Comparison of ENCODE assay signal across 10 mouse cellular contexts in genomic region chr6:8770341-8770740, GRCm38 (mm10). TPM values are rescaled to one million over a fixed set of nuclear protein-coding genes. Genes with fewer than 3 reads are reported as not detected.
DNase-seq lines count a peak whose midpoint lies in the region; TF ChIP-seq lines count a peak whose summit lies in the region.
"Had no signal": no experiment of that assay in that cellular context is flagged by ENCODE, and none has a peak within 500 bp of the region (broad histone marks: within the 10 kb centered on the region; RNA-seq: fewer than 3 reads in every experiment).

No protein-coding gene starts in this region.

- no peak for TF ChIP-seq POLR2A in kidney, adult 2 months (IDR thresholded peaks at IDR 0.05; ENCODE audit: low read depth, low read length)

- H3K27ac ChIP-seq in kidney, adult 2 months (ENCODE audit: insufficient read depth, low read depth, low read length): peak overlapping the region; percentile 69
- H3K27ac ChIP-seq: embryonic facial prominence, embryonic 12.5 days; limb, embryonic 15.5 days had no signal

- no peaks in the 10 kb centered on the region for H3K27me3 ChIP-seq in kidney, adult 2 months (replicated peaks; ENCODE audit: control insufficient read depth, insufficient read depth, low read length)
- H3K27me3 ChIP-seq: embryonic facial prominence, embryonic 12.5 days; limb, embryonic 15.5 days had no signal

- intact Hi-C loops in left cerebral cortex, postnatal 36 days (cut with DNase I): no loop called here

- H3K36me3 ChIP-seq in kidney, adult 2 months (ENCODE audit: control insufficient read depth, insufficient read depth, low read length): no peaks in the 10 kb centered on the region
- H3K36me3 ChIP-seq: embryonic facial prominence, embryonic 12.5 days; limb, embryonic 15.5 days had no signal

- DNase-seq in embryo, embryonic 10 days (ENCODE audit: low spot score): peak; percentile 11
- DNase-seq in embryo, embryonic 9.5 days (ENCODE audit: extremely low spot score): no peak
- peak; percentile 8 for DNase-seq in brain, adult 2 months (ENCODE audit: low read depth, low spot score)
- peak; percentile 47 for DNase-seq in kidney, adult 2 months
- peak; percentile 56 for DNase-seq in lung, postnatal 10 days
- DNase-seq in left cerebral cortex, postnatal 36 days (ENCODE audit: low spot score in 2 of 2): no peak
- no peak for DNase-seq in thymus, adult 18-20 months
- no peak for DNase-seq in right cerebral cortex, adult 2 months (ENCODE audit: low spot score in 2 of 2)

- WGBS in kidney, adult 2 months: 55% methylated on average over 10 of the region's 10 CpGs

- TF ChIP-seq CTCF in kidney, adult 2 months (conservative IDR thresholded peaks at IDR 0.05; ENCODE audit: insufficient read depth, insufficient read length, low read depth, low read length): no peak

- peak overlapping the region; percentile 4; the same call in 1 of the 2 replicates for H3K4me3 ChIP-seq in kidney, adult 2 months (ENCODE audit: insufficient read depth, low read depth, low read length)
- H3K4me3 ChIP-seq: embryonic facial prominence, embryonic 12.5 days; limb, embryonic 15.5 days had no signal

- no peaks in the 10 kb centered on the region for H3K4me1 ChIP-seq in kidney, adult 2 months (ENCODE audit: control insufficient read depth, insufficient read depth, low read length)
- H3K4me1 ChIP-seq: embryonic facial prominence, embryonic 12.5 days had no signal

RNA-seq across cellular contexts. Expression of gene Ica1, which starts 7.9 kb away (rescaled TPM):
- polyA plus RNA-seq in kidney, adult 2 months (2012; rRNA removed): 3.3 and 6.1 TPM in 2 replicates
- total RNA-seq in left cerebral cortex, postnatal 36 days (2021): 10 to 100 TPM; 67.4 to 78.2 TPM

Comparison
In these comparisons a context has a peak if more than half of its experiments do, and no peak if none do; other contexts are left out.
1. DNase-seq: peak in embryo, embryonic 10 days (single experiment), brain, adult 2 months (single experiment), kidney, adult 2 months (single experiment) and lung, postnatal 10 days (single experiment); none in embryo, embryonic 9.5 days (single experiment), left cerebral cortex, postnatal 36 days (0 of 2), thymus, adult 18-20 months (0 of 2) and right cerebral cortex, adult 2 months (0 of 2).